Mouse (Mus musculus) forebrain, embryonic 13.5 days (tissue): Measurements from ENCODE around the gene Neurod1. TPM values are rescaled to one million over a fixed set of nuclear protein-coding genes. Genes with fewer than 3 reads are reported as not detected.

Source experiments
- ATAC-seq: fragments of 200-750 bp; cut with Nextera tagmentation; 2 replicates; pipeline ENCODE4 v1.8.0; 2017
- H3K27ac ChIP-seq: fragments of 300-500 bp; sonication (generic); 2 replicates; pipeline ENCODE4 v1.5.1; 2015; ENCODE audit warnings: inconsistent platforms, mild to moderate bottlenecking, moderate library complexity
- H3K27me3 ChIP-seq: fragments of 300-500 bp; sonication (generic); 2 replicates; pipeline ENCODE4 v1.6.1; 2015; ENCODE audit warnings: mild to moderate bottlenecking, inconsistent platforms
- H3K36me3 ChIP-seq: fragments of 300-500 bp; sonication (generic); 2 replicates; pipeline ENCODE4 v1.6.1; 2015; ENCODE audit warnings: mild to moderate bottlenecking, inconsistent platforms; ENCODE audit not compliant: poor library complexity, severe bottlenecking
- H3K4me1 ChIP-seq: fragments of 300-500 bp; sonication (generic); 2 replicates; pipeline ENCODE4 v1.6.1; 2015; ENCODE audit warnings: inconsistent platforms
- H3K4me2 ChIP-seq: fragments of 300-500 bp; sonication (generic); 2 replicates; pipeline ENCODE4 v1.6.1; 2015; ENCODE audit warnings: inconsistent platforms, mild to moderate bottlenecking, moderate library complexity
- H3K4me3 ChIP-seq: fragments of 300-500 bp; sonication (generic); 2 replicates; pipeline ENCODE4 v1.5.1; 2015; ENCODE audit warnings: mild to moderate bottlenecking, inconsistent platforms
- H3K9ac ChIP-seq: fragments of 300-500 bp; sonication (generic); 2 replicates; pipeline ENCODE4 v1.6.1; 2015; ENCODE audit warnings: mild to moderate bottlenecking, inconsistent platforms
- H3K9me3 ChIP-seq: fragments of 300-500 bp; sonication (generic); replicated peaks from 2 replicates; pipeline ENCODE4 v1.6.1; 2016; ENCODE audit warnings: inconsistent platforms
- WGBS: fragments of 180-500 bp; shearing (Covaris S2); methylation state at CpG from one replicate; pipeline ENCODE4 v1.1.7; 2015; 5-methylcytosine and 5-hydroxymethylcytosine counted together
- polyA plus RNA-seq: library from polyadenylated mRNA; unstranded; fragments of >200 nt; fragmentation: Nextera tagmentation; extraction: Ambion mirVana; gene quantifications from 2 replicates; pipeline ENCODE4 v1.2.1, GENCODE M21; 2015

Gene Neurod1
- polyA plus RNA-seq, 1 experiment from 2014 or later = 52.5 TPM

- ATAC-seq = no peak
- H3K27ac ChIP-seq = no peak overlapping the region
These were observed 26.5 kb downstream of the Neurod1 start for GRCm38 (mm10) chr2:79430061-79430460.

DNA sequence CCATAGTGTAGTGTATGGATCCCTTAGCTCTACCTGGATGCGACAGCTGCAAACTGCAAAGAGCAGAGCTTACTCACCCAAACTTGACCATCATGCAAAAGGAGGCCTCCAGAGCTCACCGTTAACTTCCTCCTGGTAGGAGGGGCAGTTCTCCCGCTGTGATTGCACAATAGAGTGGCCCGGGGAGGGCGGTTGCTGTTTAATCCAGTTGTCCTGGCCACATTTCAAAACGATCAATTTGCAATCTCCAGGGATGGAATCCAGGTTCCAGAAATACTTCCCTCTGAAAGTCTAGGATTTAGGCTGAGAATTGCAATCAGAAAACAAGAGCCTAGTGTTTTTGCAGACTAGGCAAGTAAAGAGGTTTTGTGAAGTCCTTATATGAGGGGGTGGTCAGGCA, 26.9 kb downstream of the Neurod1 start:
- Histone ChIP-seq H3K4me1 (peaks cover 13% of the 10 kb centered on the region), H3K4me3 (no peak overlapping the region), H3K9ac (no peak overlapping the region), H3K27ac (no peak overlapping the region), H3K4me2 (0 out of 2 replicates have a peak overlapping the region, but pooled peaks have one; percentile 84), H3K36me3 (no peaks in the 10 kb centered on the region), H3K9me3 (0 out of 2 replicates have a peak, but pooled peaks cover 3% of the 10 kb centered on the region), H3K27me3 (peaks cover 31% of the 10 kb centered on the region)
- ATAC-seq = no peak
- WGBS = 5% methylated on average over 6 of the region's 6 CpGs

More at GRCm38 (mm10) chr2:79430061-79430460, 26.5 kb downstream of the Neurod1 start:
- no peak overlapping the region for H3K4me3 ChIP-seq
- H3K36me3 ChIP-seq = no peaks in the 10 kb centered on the region
- H3K9ac ChIP-seq = no peak overlapping the region
- peaks cover 13% of the 10 kb centered on the region for H3K4me1 ChIP-seq
- H3K4me2 ChIP-seq = no peak overlapping the region
- 0 out of 2 replicates have a peak, but pooled peaks cover 3% of the 10 kb centered on the region for H3K9me3 ChIP-seq
- peaks cover 31% of the 10 kb centered on the region for H3K27me3 ChIP-seq

DNA sequence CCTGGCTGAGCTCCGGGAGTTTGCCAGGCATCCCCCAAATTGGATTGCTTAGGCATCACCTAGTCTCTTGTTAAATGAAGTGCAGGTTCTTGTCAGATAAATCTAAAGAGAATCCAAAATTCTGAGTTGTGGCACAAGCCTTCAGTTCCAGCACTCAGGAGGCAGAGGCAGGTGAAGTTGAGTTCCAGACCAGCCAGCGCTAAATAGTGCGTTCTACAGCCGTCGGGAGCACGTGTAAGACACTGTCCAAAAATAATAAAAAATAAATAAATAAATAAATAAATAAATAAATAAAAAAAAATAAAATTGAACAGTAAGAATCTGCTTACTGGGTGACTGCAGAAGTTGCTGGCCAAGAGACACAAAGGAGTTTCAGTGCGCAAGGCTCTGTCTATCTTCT, 27.4 kb downstream of the Neurod1 start:
- Histone ChIP-seq H3K27ac (no peak overlapping the region), H3K36me3 (no peaks in the 10 kb centered on the region), H3K9ac (peak overlapping the region; percentile 61; the same call in 1 of the 2 replicates), H3K4me1 (peaks cover 13% of the 10 kb centered on the region), H3K4me2 (peak overlapping the region; percentile 84), H3K27me3 (peaks cover 31% of the 10 kb centered on the region), H3K9me3 (0 out of 2 replicates have a peak, but pooled peaks cover 3% of the 10 kb centered on the region), H3K4me3 (peak overlapping the region; percentile 42)
- WGBS = 15% methylated on average over 7 of the region's 7 CpGs
- ATAC-seq = peak; percentile 62; the same call in 1 of the 2 replicates

- peaks cover 13% of the 10 kb centered on the region for H3K4me1 ChIP-seq
- peaks cover 31% of the 10 kb centered on the region for H3K27me3 ChIP-seq
- 1% methylated on average over 35 of the region's 35 CpGs for WGBS
- no peaks in the 10 kb centered on the region for H3K36me3 ChIP-seq
- H3K9me3 ChIP-seq = 0 out of 2 replicates have a peak, but pooled peaks cover 3% of the 10 kb centered on the region
- H3K4me2 ChIP-seq = peak overlapping the region; percentile 84
- peak overlapping the region; percentile 42 for H3K4me3 ChIP-seq
- ATAC-seq = peak; percentile 51
- H3K9ac ChIP-seq = peak overlapping the region; percentile 61
- H3K27ac ChIP-seq = no peak overlapping the region
These were observed 27.9 kb downstream of the Neurod1 start for GRCm38 (mm10) chr2:79428569-79429104.

DNA sequence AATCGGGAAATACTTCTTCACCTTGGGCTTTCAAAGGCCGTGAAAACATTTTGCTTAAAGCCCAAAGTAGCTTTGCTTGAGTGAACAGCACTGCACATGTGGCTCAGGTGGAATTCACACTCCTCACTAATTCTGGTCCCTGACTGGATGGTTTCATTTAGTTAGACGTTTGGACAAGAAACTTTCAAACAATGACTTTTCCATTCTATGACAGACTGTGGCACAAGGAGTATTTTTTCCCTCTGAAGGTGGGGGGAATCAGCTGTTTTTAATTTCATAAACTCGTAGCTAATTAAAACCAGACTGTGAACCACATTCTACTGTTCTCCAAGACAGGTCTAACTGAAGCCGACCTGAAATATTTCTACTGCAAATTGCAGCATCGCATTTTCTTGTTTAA, 28.5 kb downstream of the Neurod1 start:
- 22% methylated on average over 6 of the region's 6 CpGs for whole genome bisulfite sequencing
- 0 out of 2 replicates have a peak, but pooled peaks cover 3% of the 10 kb centered on the region for H3K9me3 ChIP-seq
- no peak overlapping the region for H3K27ac ChIP-seq
- H3K4me2 ChIP-seq = no peak overlapping the region; the same call in 1 of the 2 replicates
- no peak overlapping the region for H3K4me3 ChIP-seq
- no peak overlapping the region for H3K9ac ChIP-seq
- H3K4me1 ChIP-seq = peaks cover 13% of the 10 kb centered on the region
- no peak for ATAC-seq
- peaks cover 31% of the 10 kb centered on the region for H3K27me3 ChIP-seq
- no peaks in the 10 kb centered on the region for H3K36me3 ChIP-seq

DNA sequence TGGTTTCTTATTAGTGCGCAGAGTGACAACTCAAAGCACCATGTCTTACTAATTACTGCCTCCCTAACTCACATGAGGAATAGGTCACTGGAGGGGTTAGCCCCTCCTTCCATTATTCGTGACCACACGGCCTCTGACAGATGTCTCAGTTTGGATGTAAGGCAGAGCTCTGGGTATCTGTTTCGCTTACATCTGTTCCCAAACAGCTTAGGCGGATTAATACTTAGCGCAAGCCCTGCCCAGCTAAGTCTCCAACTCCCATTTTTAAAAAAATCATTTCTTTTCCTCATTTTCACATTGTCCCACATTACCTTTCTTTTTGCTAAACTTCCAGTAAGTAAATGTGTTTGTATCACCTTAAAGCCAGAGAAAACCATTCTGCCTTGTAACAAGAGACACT, 34.9 kb downstream of the Neurod1 start:
- Histone ChIP-seq H3K36me3 (no peaks in the 10 kb centered on the region), H3K27ac (no peak overlapping the region), H3K4me2 (no peak overlapping the region), H3K9ac (no peak overlapping the region), H3K9me3 (no peaks in the 10 kb centered on the region), H3K4me1 (peaks cover 3% of the 10 kb centered on the region; the same call in 1 of the 2 replicates), H3K27me3 (no peaks in the 10 kb centered on the region), H3K4me3 (no peak overlapping the region)
- 33% methylated on average over 6 of the region's 6 CpGs for WGBS
- ATAC-seq = peak; percentile 16; the same call in 1 of the 2 replicates

- Histone ChIP-seq H3K9me3 (no peaks in the 10 kb centered on the region), H3K27ac (no peak overlapping the region), H3K4me2 (no peak overlapping the region), H3K4me3 (no peak overlapping the region), H3K4me1 (no peaks in the 10 kb centered on the region), H3K27me3 (no peaks in the 10 kb centered on the region), H3K9ac (no peak overlapping the region), H3K36me3 (no peaks in the 10 kb centered on the region)
- 0 out of 2 replicates have a peak, but pooled peaks have one; percentile 24 for ATAC-seq
- 78% methylated on average over 7 of the region's 7 CpGs for WGBS
These were observed 42.0 kb downstream of the Neurod1 start for GRCm38 (mm10) chr2:79414505-79414904.

DNA sequence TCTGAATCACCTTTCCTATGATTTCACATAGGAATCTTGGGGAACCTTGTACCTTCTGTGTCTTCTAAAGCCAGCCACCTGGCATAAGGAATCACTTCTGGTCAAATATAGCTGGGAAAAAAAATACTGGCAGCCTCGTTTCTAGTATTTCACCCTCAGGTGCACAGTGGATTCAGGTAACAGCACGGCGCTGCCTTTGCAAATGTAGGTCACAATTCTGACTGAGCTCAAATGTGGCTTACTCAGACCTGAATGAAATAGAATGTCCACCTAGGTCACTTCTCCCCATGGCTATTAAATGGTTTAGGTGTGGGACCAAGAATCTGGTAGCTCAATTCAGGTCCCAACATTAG, 45.7 kb downstream of the Neurod1 start:
- Histone ChIP-seq H3K9ac (no peak overlapping the region), H3K27ac (no peak overlapping the region), H3K27me3 (no peaks in the 10 kb centered on the region), H3K36me3 (no peaks in the 10 kb centered on the region), H3K4me3 (no peak overlapping the region), H3K4me2 (no peak overlapping the region), H3K4me1 (no peaks in the 10 kb centered on the region), H3K9me3 (no peaks in the 10 kb centered on the region)
- 86% methylated on average over 3 of the region's 3 CpGs for WGBS
- no peak for ATAC-seq

DNA sequence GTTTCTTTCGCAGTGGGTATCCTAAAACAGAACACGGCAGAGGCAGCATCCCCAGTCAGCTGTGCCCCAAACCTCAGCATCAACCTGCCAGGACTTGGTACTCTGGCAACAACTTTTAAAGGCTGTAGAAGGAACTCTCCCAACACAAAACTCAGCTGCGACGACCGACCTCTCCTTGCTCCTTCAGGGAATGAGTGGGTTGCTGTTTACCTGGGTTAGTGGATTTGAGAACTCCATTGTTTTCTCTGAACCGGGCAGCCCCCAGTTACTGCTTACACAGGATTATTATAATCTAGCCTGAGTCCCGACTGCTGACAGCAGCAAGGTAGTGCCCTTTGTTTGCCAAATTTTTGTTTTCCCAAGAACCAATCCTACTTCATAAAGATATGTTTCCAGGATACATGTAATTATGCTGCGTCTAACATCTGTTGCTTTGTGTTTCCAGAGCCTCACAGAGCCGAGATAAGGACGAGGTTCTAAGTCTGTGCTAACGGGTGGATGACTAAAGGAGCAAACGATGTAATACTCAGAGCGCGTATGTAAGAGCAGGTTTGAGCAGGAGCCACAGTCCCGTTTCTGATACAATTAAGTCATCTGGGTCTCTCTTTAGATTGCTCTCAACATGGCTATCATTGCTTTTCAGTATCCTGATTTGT, 46.2 kb downstream of the Neurod1 start:
- 47% methylated on average over 15 of the region's 15 CpGs for WGBS
- no peak for ATAC-seq

GRCm38 (mm10) chr2:79405661-79406405, 50.7 kb downstream of the Neurod1 start:
- no peak overlapping the region for H3K9ac ChIP-seq
- no peaks in the 10 kb centered on the region for H3K4me1 ChIP-seq
- no peak for ATAC-seq
- H3K27ac ChIP-seq = no peak overlapping the region
- H3K27me3 ChIP-seq = no peaks in the 10 kb centered on the region; the same call in 1 of the 2 replicates
- no peak overlapping the region for H3K4me2 ChIP-seq
- no peak overlapping the region for H3K4me3 ChIP-seq
- H3K36me3 ChIP-seq = no peaks in the 10 kb centered on the region
- 73% methylated on average over 5 of the region's 5 CpGs for WGBS
- H3K9me3 ChIP-seq = no peaks in the 10 kb centered on the region

More for the DNA sequence above, 46.2 kb downstream of the Neurod1 start:
- H3K4me2 ChIP-seq = no peak overlapping the region
- H3K4me1 ChIP-seq = no peaks in the 10 kb centered on the region
- H3K27me3 ChIP-seq = no peaks in the 10 kb centered on the region
- no peak overlapping the region for H3K27ac ChIP-seq
- H3K9ac ChIP-seq = no peak overlapping the region
- no peaks in the 10 kb centered on the region for H3K36me3 ChIP-seq
- no peaks in the 10 kb centered on the region for H3K9me3 ChIP-seq
- H3K4me3 ChIP-seq = no peak overlapping the region
